Mouse (Mus musculus) neural tube, embryonic 11.5 days (tissue): ENCODE data around the gene Cdk14. TPM values are rescaled to one million over a fixed set of nuclear protein-coding genes. Genes with fewer than 3 reads are reported as not detected.

Source experiments
- ATAC-seq: fragments of 200-750 bp; cut with Nextera tagmentation; 2 replicates; pipeline ENCODE4 v1.8.0; 2017; ENCODE audit warnings: moderate number of reproducible peaks, mild to moderate bottlenecking, moderate TSS enrichment, moderate library complexity; ENCODE audit not compliant: insufficient read depth, low FRiP score, low TSS enrichment
- DNase-seq: peaks from one replicate; pipeline ENCODE4 v3.0.0-alpha.2; 2015; ENCODE audit warnings: low spot score
- H3K27ac ChIP-seq: fragments of 300-500 bp; sonication (generic); 2 replicates; pipeline ENCODE4 v1.5.1; 2014; ENCODE audit warnings: low read depth, mild to moderate bottlenecking, low read length
- H3K27me3 ChIP-seq: fragments of 300-500 bp; sonication (generic); 2 replicates; pipeline ENCODE4 v1.6.1; 2014; ENCODE audit warnings: mild to moderate bottlenecking, low read length, mixed read lengths; ENCODE audit not compliant: control insufficient read depth, insufficient read depth
- H3K36me3 ChIP-seq: fragments of 300-500 bp; sonication (generic); 2 replicates; pipeline ENCODE4 v1.6.1; 2014; ENCODE audit warnings: mild to moderate bottlenecking, low read length, moderate library complexity, mixed read lengths; ENCODE audit not compliant: control insufficient read depth, insufficient read depth
- H3K4me1 ChIP-seq: fragments of 300-500 bp; sonication (generic); 2 replicates; pipeline ENCODE4 v1.6.1; 2014; ENCODE audit warnings: low read length, mixed read lengths; ENCODE audit not compliant: control insufficient read depth, insufficient read depth
- H3K4me2 ChIP-seq: fragments of 300-500 bp; sonication (generic); 2 replicates; pipeline ENCODE4 v1.6.1; 2014; ENCODE audit warnings: low read depth, mild to moderate bottlenecking, moderate library complexity
- H3K4me3 ChIP-seq: fragments of 300-500 bp; sonication (generic); 2 replicates; pipeline ENCODE4 v1.5.1; 2014; ENCODE audit warnings: low read depth, low read length
- H3K9ac ChIP-seq: fragments of 300-500 bp; sonication (generic); 2 replicates; pipeline ENCODE4 v1.6.1; 2014; ENCODE audit warnings: mild to moderate bottlenecking, low read length
- H3K9me3 ChIP-seq: fragments of 300-500 bp; sonication (generic); 2 replicates; pipeline ENCODE4 v1.6.1; 2016; ENCODE audit warnings: low read length; ENCODE audit not compliant: control insufficient read depth
- WGBS: fragments of 180-500 bp; shearing (Covaris S2); extraction: QIAGEN DNeasy Blood & Tissue Kit; methylation state at CpG from one replicate; pipeline ENCODE4 v1.1.7; 2014; 5-methylcytosine and 5-hydroxymethylcytosine counted together
- polyA plus RNA-seq: library from polyadenylated mRNA; unstranded; fragments of >200 nt; fragmentation: Nextera tagmentation; extraction: Ambion mirVana; gene quantifications from 2 replicates; pipeline ENCODE4 v1.2.1, GENCODE M21; 2014

The Cdk14 gene
- polyA plus RNA-seq, 1 experiment from 2014 or later = 29.5 TPM

DNA sequence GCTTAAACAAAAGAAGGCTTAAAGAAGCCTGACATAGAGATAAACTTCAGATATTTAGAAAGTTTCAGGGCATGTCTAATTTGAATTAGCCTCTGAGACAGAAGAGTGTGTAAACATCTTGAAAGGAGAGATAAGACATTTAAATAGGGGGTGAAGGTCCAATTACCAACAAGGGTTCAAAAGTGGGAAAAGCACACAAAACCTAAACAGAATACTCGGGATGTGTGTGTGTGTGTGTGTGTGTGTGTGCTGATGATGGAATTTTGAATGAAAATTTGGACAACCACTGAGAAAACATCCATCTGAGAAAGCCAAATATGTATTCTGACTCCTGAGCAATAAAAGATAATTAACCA lies 208.4 kb downstream of the Cdk14 start:
- no peak overlapping the region for H3K4me2 ChIP-seq
- no peak overlapping the region for H3K27ac ChIP-seq
- ATAC-seq (no peak), DNase-seq (no peak)
- 97% methylated on average over 1 of the region's 1 CpGs for WGBS
- no peaks in the 10 kb centered on the region for H3K9me3 ChIP-seq
- H3K4me1 ChIP-seq = no peaks in the 10 kb centered on the region
- H3K36me3 ChIP-seq = no peaks in the 10 kb centered on the region
- H3K9ac ChIP-seq = no peak overlapping the region
- no peak overlapping the region for H3K4me3 ChIP-seq
- no peaks in the 10 kb centered on the region for H3K27me3 ChIP-seq

DNA sequence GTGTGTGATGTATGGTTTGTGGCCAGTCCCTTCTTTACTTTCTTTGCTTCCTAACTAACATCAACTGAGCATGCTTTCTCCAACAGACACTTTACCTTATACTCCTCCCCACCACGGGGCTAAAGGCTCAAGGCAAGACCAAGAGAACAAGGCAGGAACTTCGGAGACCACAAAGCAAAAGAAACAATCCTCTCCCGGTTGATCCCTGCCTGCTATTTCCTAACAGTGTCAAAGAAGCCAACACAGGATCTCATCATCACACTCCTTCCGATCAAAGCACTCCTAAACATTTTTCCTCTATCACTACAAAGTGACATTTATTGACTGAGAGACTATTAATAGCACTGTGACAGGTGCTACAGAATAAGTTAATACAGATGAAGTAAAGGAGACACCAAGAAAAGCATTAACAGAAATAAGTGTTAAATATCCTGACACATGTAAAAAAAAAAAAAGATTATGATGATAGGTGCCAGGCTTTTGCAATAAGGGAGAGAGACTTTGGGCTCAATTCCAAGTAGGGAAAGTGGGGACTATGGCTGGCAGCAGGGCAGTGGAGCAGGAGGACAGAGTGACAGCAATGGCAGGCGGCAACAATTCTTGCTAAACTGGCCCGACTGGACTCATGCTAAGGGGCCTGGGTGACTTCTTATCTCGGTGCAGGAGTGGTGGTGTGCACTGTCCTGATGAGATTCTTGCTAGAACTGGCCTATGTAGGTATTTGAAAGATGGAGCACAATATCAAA lies 208.9 kb downstream of the Cdk14 start:
- no peak for DNase-seq
- Histone ChIP-seq H3K27me3 (no peaks in the 10 kb centered on the region), H3K4me3 (no peak overlapping the region), H3K4me2 (no peak overlapping the region), H3K36me3 (no peaks in the 10 kb centered on the region), H3K4me1 (no peaks in the 10 kb centered on the region), H3K9me3 (no peaks in the 10 kb centered on the region), H3K9ac (no peak overlapping the region), H3K27ac (no peak overlapping the region)
- 82% methylated on average over 7 of the region's 7 CpGs for WGBS
- no peak for ATAC-seq

DNA sequence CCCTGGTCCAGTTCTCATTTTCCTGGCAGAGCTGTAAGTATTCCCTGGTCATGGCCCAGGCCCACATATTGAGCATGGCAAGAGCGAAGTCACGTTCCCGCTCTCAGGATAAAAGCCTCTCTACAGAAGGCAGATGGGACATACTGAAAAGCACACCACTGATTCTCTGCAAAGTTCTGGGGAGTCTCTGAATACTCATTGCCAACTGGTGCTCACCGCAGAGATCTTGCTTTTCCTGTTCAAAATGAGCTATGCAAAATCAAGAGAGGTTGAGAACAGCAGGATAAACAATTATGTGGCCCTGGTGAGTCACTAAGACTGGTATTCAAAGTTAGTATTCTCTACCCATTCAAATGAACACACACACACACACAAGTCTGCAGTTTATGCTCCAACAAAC lies 212.1 kb downstream of the Cdk14 start:
- no peak overlapping the region for H3K4me3 ChIP-seq
- no peak overlapping the region for H3K9ac ChIP-seq
- H3K27ac ChIP-seq = no peak overlapping the region
- DNase-seq (no peak), ATAC-seq (no peak)
- H3K4me2 ChIP-seq = no peak overlapping the region
- H3K27me3 ChIP-seq = no peaks in the 10 kb centered on the region
- 90% methylated on average over 4 of the region's 4 CpGs for WGBS
- no peaks in the 10 kb centered on the region for H3K4me1 ChIP-seq
- no peaks in the 10 kb centered on the region for H3K36me3 ChIP-seq
- H3K9me3 ChIP-seq = no peaks in the 10 kb centered on the region

DNA sequence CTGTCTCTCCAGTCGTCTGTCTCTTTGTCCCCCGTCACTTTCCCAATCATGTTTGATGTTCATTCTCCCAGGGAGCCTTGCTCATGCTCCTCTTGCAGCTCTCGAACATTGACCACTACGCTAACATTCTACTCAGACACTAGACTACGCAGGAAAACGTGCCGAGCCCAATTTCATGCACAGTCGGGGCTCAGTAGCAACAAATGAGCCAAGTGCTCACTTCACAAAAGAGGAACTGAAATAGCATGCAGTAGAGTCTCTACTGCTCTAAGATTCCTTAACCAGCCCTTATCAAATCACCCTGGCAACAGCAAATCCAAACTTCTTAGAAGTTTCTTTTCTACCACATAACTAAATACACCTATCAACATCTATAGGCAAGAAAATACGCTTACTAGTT lies 214.1 kb downstream of the Cdk14 start:
- H3K4me3 ChIP-seq = no peak overlapping the region
- 62% methylated on average over 9 of the region's 9 CpGs for WGBS
- DNase-seq (peak; percentile 37), ATAC-seq (peak; percentile 31; the same call in 1 of the 2 replicates)
- H3K27me3 ChIP-seq = no peaks in the 10 kb centered on the region
- no peak overlapping the region for H3K9ac ChIP-seq
- no peak overlapping the region for H3K4me2 ChIP-seq
- H3K9me3 ChIP-seq = no peaks in the 10 kb centered on the region
- H3K4me1 ChIP-seq = no peaks in the 10 kb centered on the region
- H3K27ac ChIP-seq = no peak overlapping the region
- no peaks in the 10 kb centered on the region for H3K36me3 ChIP-seq

DNA sequence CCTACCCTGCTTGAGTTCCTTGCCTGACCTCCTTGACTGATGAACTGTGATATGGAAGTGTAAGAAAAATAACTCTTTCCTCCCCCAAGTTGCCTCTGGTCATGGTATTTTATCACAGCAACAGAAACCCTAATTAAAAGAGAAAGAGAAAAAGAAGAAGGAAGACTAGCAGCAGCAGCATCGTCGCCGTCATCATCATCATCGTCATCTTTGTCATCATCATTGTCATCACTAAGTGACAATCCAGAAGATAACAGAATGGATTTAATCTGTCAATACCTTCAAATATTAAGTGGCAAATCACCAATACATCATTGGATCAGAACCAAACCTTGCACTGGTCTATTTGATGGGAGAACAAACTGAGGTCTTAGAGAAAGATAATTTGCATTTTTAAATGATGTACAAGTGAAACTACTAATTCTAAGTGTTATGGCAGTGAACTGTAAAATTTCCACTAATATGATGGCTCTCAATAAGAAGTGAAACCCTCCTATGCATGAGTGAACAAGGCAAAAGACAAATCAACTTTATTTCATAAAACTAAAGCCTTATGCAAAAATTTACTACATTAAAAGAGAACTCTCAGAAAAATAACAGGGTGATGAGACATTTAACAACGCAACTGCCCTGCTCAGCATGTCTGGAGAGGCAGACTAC lies 225.4 kb downstream of the Cdk14 start:
- DNase-seq = no peak
- Histone ChIP-seq H3K4me1 (no peaks in the 10 kb centered on the region), H3K27me3 (no peaks in the 10 kb centered on the region), H3K4me3 (no peak overlapping the region), H3K9ac (no peak overlapping the region), H3K36me3 (no peaks in the 10 kb centered on the region), H3K27ac (no peak overlapping the region), H3K4me2 (no peak overlapping the region), H3K9me3 (no peaks in the 10 kb centered on the region)
- ATAC-seq = no peak
- WGBS = 96% methylated on average over 5 of the region's 5 CpGs

DNA sequence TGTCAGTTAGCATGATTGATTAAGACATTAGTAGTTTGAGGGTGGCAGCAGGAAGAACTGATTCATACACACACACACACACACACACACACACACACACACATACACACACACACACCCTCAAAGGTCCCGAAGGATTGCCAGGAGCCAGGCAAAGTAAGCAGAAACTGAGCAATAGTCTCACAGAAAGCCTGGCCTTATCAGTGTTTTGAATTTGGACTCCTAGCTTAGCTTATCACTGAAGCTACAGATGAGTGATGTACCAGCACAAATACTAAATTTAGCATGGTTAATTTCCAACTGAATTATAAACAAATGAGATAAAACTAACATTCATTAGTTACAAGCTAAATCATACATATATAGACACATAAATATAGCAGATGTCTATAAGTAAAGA lies 230.5 kb downstream of the Cdk14 start:
- no peak overlapping the region for H3K9ac ChIP-seq
- DNase-seq = no peak

DNA sequence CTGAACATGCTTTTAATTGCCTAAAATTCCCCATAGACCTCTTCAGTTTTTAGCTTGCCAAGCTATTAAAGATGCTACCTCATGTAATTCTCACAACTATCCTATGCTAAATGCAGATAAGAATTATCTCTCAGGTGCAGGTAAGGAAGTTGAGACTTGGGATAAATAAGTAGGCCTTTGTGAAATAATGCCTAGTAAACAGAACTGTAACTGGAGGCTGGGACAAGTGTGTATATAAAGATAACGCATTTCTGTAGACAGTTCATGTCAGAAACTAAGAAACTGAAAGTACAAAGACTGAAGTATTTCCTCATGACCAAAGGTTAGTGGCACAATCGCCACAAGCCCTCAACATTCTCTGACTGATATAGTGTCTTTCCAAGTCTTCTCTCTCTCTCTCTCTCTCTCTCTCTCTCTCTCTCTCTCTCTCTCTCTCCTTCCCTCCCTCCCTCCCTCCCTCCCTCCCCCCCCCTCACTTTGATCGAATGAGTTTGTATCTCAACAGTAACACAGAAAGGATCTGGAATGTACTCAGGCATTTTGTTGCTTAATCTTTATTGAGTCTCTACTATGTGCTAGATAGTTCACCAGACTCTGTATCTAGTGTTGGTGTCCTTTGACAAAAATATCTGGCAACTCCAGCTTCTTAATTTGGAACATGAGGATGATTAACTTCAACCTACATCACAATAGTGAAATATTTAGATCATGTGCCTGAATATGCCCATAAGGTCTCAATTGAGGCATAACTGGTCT lies 233.9 kb downstream of the Cdk14 start:
- Histone ChIP-seq H3K4me2 (no peak overlapping the region), H3K4me3 (no peak overlapping the region), H3K9ac (no peak overlapping the region), H3K9me3 (no peaks in the 10 kb centered on the region), H3K4me1 (no peaks in the 10 kb centered on the region), H3K27me3 (no peaks in the 10 kb centered on the region), H3K36me3 (no peaks in the 10 kb centered on the region), H3K27ac (no peak overlapping the region)
- ATAC-seq (no peak), DNase-seq (no peak)
- 83% methylated on average over 3 of the region's 3 CpGs for WGBS

More for the DNA sequence above, 230.5 kb downstream of the Cdk14 start:
- no peak for ATAC-seq
- Histone ChIP-seq H3K27me3 (no peaks in the 10 kb centered on the region), H3K4me2 (no peak overlapping the region), H3K27ac (no peak overlapping the region), H3K4me1 (no peaks in the 10 kb centered on the region), H3K9me3 (no peaks in the 10 kb centered on the region), H3K4me3 (no peak overlapping the region), H3K36me3 (no peaks in the 10 kb centered on the region)
- 69% methylated on average over 1 of the region's 1 CpGs for WGBS

DNA sequence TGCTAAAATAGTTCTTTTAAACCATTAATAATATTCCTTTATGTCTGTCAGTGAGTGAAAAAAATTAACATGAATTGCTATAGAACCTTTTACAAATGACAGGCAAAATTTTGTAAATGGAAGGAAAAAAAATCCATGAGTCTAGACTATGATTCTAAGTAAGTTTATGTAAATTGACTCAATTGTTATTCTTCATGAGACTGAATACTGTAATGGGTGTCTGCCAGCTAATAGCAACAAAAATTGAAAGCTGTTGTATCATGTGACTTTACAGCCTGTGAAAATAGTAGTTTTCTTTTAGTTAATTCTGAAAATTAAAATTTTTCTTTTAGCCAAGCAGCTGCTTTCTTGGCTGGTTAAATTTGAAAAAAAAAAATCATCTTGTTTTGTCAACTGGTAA lies 234.6 kb downstream of the Cdk14 start:
- H3K27ac ChIP-seq = no peak overlapping the region
- no peak overlapping the region for H3K9ac ChIP-seq
- H3K4me3 ChIP-seq = no peak overlapping the region
- H3K27me3 ChIP-seq = no peaks in the 10 kb centered on the region
- H3K4me2 ChIP-seq = no peak overlapping the region
- H3K9me3 ChIP-seq = no peaks in the 10 kb centered on the region
- no peaks in the 10 kb centered on the region for H3K36me3 ChIP-seq
- no peaks in the 10 kb centered on the region for H3K4me1 ChIP-seq
- ATAC-seq (no peak), DNase-seq (no peak)
